Mouse (Mus musculus): ENCODE data around the gene Mcf2l.

DNA sequence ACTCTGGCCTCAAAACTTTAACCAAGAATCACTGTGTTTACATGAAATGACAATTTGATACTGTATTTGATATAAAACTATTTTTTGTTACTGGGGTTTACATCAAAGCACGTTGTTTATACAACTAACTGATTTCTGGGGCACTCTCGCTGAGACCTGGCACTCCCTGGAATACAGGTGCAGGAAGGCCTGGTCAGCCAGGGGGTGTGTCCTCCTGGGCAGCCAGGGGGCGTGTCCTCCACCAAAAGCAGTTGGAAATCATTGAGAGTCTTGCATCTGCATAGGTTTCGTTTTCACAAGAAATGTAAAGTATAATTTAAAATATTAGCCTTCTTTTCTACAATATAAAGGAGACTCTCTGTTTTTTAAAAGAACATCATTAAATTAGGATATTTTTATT lies 146.0 kb downstream of the Mcf2l start:
- TF ChIP-seq EP300 (IDR thresholded peaks at IDR 0.05; ENCODE audit: low read depth), result no peak
- no peak for TF ChIP-seq CTCF (IDR thresholded peaks at IDR 0.05; ENCODE audit: low read depth)

Data from heart, postnatal 0 days (tissue).